8 mouse cellular contexts compared by ENCODE assay signal in genomic region chr7:114562531-114563241, GRCm38 (mm10). TPM values are rescaled to one million over a fixed set of nuclear protein-coding genes. Genes with fewer than 3 reads are reported as not detected.
DNase-seq lines count a peak whose midpoint lies in the region; ATAC-seq and TF ChIP-seq lines count a peak whose summit lies in the region.

Gene Cyp2r1 (minus strand): TSS chr7:114562972.

- no peaks in the 10 kb centered on the region for H3K79me2 ChIP-seq in heart, adult 2 months (replicated peaks; ENCODE audit: control insufficient read depth, insufficient read depth, low read length)

- peak within 1 kb of the TSS; percentile 57 for H3K4me3 ChIP-seq in bone marrow, adult 2 months (replicated peaks; ENCODE audit: control insufficient read depth, low read depth, low read length)
- peak within 1 kb of the TSS; percentile 59 for H3K4me3 ChIP-seq in embryonic facial prominence, embryonic 15.5 days (replicated peaks)
- H3K4me3 ChIP-seq in heart, adult 2 months = peak within 1 kb of the TSS; percentile 75
- H3K4me3 ChIP-seq in midbrain, embryonic 11.5 days (ENCODE audit: low read depth, low read length) = peak within 1 kb of the TSS; percentile 36

- TF ChIP-seq POLR2A in bone marrow, adult 2 months (IDR thresholded peaks at IDR 0.05; ENCODE audit: borderline replicate concordance, control insufficient read depth, low read depth, low read length) = peak; percentile 46; the same call in 1 of the 2 replicates
- no peak for TF ChIP-seq POLR2A in heart, adult 2 months (IDR thresholded peaks at IDR 0.05; ENCODE audit: insufficient read depth, low read depth, low read length)

- no peaks in the 10 kb centered on the region for H3K36me3 ChIP-seq in embryonic facial prominence, embryonic 15.5 days
- no peaks in the 10 kb centered on the region for H3K36me3 ChIP-seq in heart, adult 2 months (ENCODE audit: control insufficient read depth, insufficient read depth, low read length)
- H3K36me3 ChIP-seq in midbrain, embryonic 11.5 days (ENCODE audit: control insufficient read depth, insufficient read depth, low read length) = no peaks in the 10 kb centered on the region

- H3K27ac ChIP-seq in bone marrow, adult 2 months (ENCODE audit: control insufficient read depth, insufficient read depth, low read depth, low read length, poor library complexity) = peak within 1 kb of the TSS; percentile 95
- H3K27ac ChIP-seq in embryonic facial prominence, embryonic 15.5 days (replicated peaks) = peak within 1 kb of the TSS; percentile 95
- H3K27ac ChIP-seq in heart, adult 2 months = peak within 1 kb of the TSS; percentile 64
- H3K27ac ChIP-seq in midbrain, embryonic 11.5 days (ENCODE audit: low read depth, low read length) = no peak within 1 kb of the TSS

- no peak for TF ChIP-seq EP300 in heart, adult 2 months (IDR thresholded peaks at IDR 0.05; ENCODE audit: insufficient read depth, low read depth, low read length)

- peak within 1 kb of the TSS; percentile 54 for H3K9ac ChIP-seq in embryonic facial prominence, embryonic 15.5 days
- peak within 1 kb of the TSS; percentile 62 for H3K9ac ChIP-seq in heart, adult 2 months (ENCODE audit: low read depth, low read length)
- peak within 1 kb of the TSS; percentile 43; the same call in 1 of the 2 replicates for H3K9ac ChIP-seq in midbrain, embryonic 11.5 days (ENCODE audit: low read length)

- peak within 1 kb of the TSS; percentile 77 for H3K4me2 ChIP-seq in embryonic facial prominence, embryonic 15.5 days (replicated peaks)
- peak within 1 kb of the TSS; percentile 55 for H3K4me2 ChIP-seq in midbrain, embryonic 11.5 days

- H3K9me3 ChIP-seq in embryonic facial prominence, embryonic 15.5 days (replicated peaks) = no peaks in the 10 kb centered on the region
- H3K9me3 ChIP-seq in midbrain, embryonic 11.5 days (ENCODE audit: control insufficient read depth, low read length) = no peaks in the 10 kb centered on the region

- intact Hi-C loops in heart, adult 2 months (cut with DNase I) = no loop called here
- intact Hi-C loops in left cerebral cortex, postnatal 4 days (cut with DNase I) = no loop called here

- 10% methylated on average over 56 of the region's 56 CpGs for WGBS in bone marrow, adult 2 months
- 1% methylated on average over 56 of the region's 56 CpGs for WGBS in embryonic facial prominence, embryonic 15.5 days
- 2% methylated on average over 56 of the region's 56 CpGs for WGBS in heart, adult 2 months
- WGBS in midbrain, embryonic 11.5 days = 3% methylated on average over 56 of the region's 56 CpGs

- no peaks in the 10 kb centered on the region for H3K27me3 ChIP-seq in embryonic facial prominence, embryonic 15.5 days
- H3K27me3 ChIP-seq in heart, adult 2 months (ENCODE audit: control insufficient read depth, insufficient read depth, low read length) = no peaks in the 10 kb centered on the region
- H3K27me3 ChIP-seq in midbrain, embryonic 11.5 days (ENCODE audit: control insufficient read depth, insufficient read depth, low read length) = no peaks in the 10 kb centered on the region

- TF ChIP-seq CTCF in bone marrow, adult 2 months (IDR thresholded peaks at IDR 0.05; ENCODE audit: control insufficient read depth, insufficient read depth, low read length) = 0 out of 2 replicates have a peak, but pooled peaks have one; percentile 17
- TF ChIP-seq CTCF in heart, adult 2 months (IDR thresholded peaks at IDR 0.05) = peak; percentile 50

- no peaks in the 10 kb centered on the region; the same call in 1 of the 2 replicates for H3K4me1 ChIP-seq in bone marrow, adult 2 months (ENCODE audit: control insufficient read depth, insufficient read depth, low read length)
- peaks cover 3% of the 10 kb centered on the region; the same call in 1 of the 2 replicates for H3K4me1 ChIP-seq in embryonic facial prominence, embryonic 15.5 days
- H3K4me1 ChIP-seq in heart, adult 2 months (ENCODE audit: control insufficient read depth, insufficient read depth, low read length) = no peaks in the 10 kb centered on the region
- H3K4me1 ChIP-seq in midbrain, embryonic 11.5 days (ENCODE audit: control insufficient read depth, insufficient read depth, low read length) = no peaks in the 10 kb centered on the region

- peak; percentile 92 to 93 for DNase-seq in heart, adult 2 months
- peak; percentile 86 for DNase-seq in kidney, adult 18-20 months
- DNase-seq in left cerebral cortex, postnatal 4 days = peak; percentile 88
- peak; percentile 98 for DNase-seq in midbrain, embryonic 11.5 days (ENCODE audit: low spot score, missing footprints)
- peak; percentile 81 for DNase-seq in right cerebral cortex, postnatal 4 days
- peak; percentile 84 to 88 for DNase-seq in urinary bladder, postnatal 4 days (ENCODE audit: low spot score in 2 of 2)

- ATAC-seq in embryonic facial prominence, embryonic 15.5 days (ENCODE audit: insufficient number of reproducible peaks, low FRiP score, low TSS enrichment, low read depth) = peak; percentile 100
- peak; percentile 100 for ATAC-seq in midbrain, embryonic 11.5 days (ENCODE audit: low FRiP score)

RNA-seq across cellular contexts. Expression of gene Cyp2r1, which starts in this region (rescaled TPM):
- 1.2 TPM in 1 of 2 replicates, not detected in the other for polyA plus RNA-seq in bone marrow, adult 2 months (2011; ENCODE audit: insufficient read depth, insufficient read length, low replicate concordance, missing spikeins)
- 2.0 and 2.8 TPM in 2 replicates for polyA plus RNA-seq in embryonic facial prominence, embryonic 15.5 days (2015; fragmentation: Nextera tagmentation; extraction: Ambion mirVana)
- total RNA-seq in heart, adult 2 months (2021) = under 1 TPM; 0.47 to 0.52 TPM
- 0.12 and 0.15 TPM in 2 replicates for polyA plus RNA-seq in heart, adult 2 months (2012; rRNA removed)
- total RNA-seq in left cerebral cortex, postnatal 4 days (2021) = 1 to 10 TPM; 1.7 to 2.4 TPM
- polyA plus RNA-seq in midbrain, embryonic 11.5 days (2014; fragmentation: Nextera tagmentation; extraction: Ambion mirVana) = 1.5 and 2.0 TPM in 2 replicates

Comparison
In these comparisons a context has a peak if more than half of its experiments do, and no peak if none do; other contexts are left out.
1. Peak in DNase-seq, H3K4me3 ChIP-seq, H3K27ac ChIP-seq and H3K9ac ChIP-seq in heart, adult 2 months; RNA of the gene not detected or under 1 TPM.